ENCODE assay signal across 9 mouse cellular contexts in the genomic region with DNA sequence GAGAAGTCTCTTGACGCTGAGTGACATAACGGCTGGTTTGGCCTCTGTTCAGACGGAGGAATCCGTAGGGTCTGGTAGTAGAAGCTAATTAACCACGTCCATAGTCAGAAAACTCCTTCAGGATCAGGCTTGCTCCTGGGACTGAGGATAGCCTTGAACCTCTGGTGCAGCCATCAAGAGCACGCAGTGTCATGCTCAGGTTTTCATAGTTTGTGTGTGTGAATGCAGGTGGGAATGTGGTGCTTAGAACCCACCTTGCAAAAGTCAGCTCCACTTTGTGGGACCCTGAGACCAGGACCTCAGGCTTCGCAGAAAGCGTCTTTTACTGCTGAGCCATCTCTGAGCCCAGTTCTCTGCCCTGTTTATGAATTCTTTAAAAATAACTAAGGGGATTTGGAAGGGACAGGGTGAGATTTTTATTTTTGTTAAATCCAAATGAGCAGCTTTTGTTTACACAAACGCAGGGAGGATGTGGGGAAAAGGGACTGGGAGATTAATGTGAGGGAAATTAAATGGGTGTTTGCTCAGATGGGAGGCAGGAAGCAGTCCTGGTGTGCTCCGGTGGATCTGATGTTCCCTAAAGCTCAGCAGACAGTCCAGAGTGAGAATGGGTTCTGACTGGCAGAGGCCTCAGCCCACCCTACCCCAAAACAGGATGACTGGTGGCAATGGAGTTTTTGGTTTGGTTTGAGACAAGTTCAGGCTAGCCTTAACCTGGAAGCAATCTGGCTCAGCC. TPM values are rescaled to one million over a fixed set of nuclear protein-coding genes. Genes with fewer than 3 reads are reported as not detected.
DNase-seq lines count a peak whose midpoint lies in the region; ATAC-seq and TF ChIP-seq lines count a peak whose summit lies in the region.
"Had no signal": no experiment of that assay in that cellular context is flagged by ENCODE, and none has a peak within 500 bp of the region (broad histone marks: within the 10 kb centered on the region; RNA-seq: fewer than 3 reads in every experiment).

No protein-coding gene starts in this region.

- H3K9me3 ChIP-seq in midbrain, embryonic 14.5 days (ENCODE audit: control insufficient read depth, low read length): no peaks in the 10 kb centered on the region
- H3K9me3 ChIP-seq in midbrain, embryonic 16.5 days (replicated peaks; ENCODE audit: control insufficient read depth, low read length, poor library complexity, severe bottlenecking): no peaks in the 10 kb centered on the region
- H3K9me3 ChIP-seq in kidney, embryonic 15.5 days (replicated peaks): no peaks in the 10 kb centered on the region

- 0 out of 2 replicates have a peak overlapping the region, but pooled peaks have one; percentile 37 for H3K27ac ChIP-seq in midbrain, embryonic 14.5 days (replicated peaks; ENCODE audit: low read depth, low read length)
- H3K27ac ChIP-seq in midbrain, embryonic 16.5 days (ENCODE audit: low read length): no peak overlapping the region
- H3K27ac ChIP-seq in kidney, embryonic 15.5 days: peak overlapping the region; percentile 85
- peak overlapping the region; percentile 51 for H3K27ac ChIP-seq in small intestine, adult 2 months (ENCODE audit: insufficient read depth, low read depth, low read length)

- intact Hi-C loops in left cerebral cortex, postnatal 10 days (cut with DNase I): no loop called here

- no peaks in the 10 kb centered on the region for H3K27me3 ChIP-seq in midbrain, embryonic 14.5 days (ENCODE audit: control insufficient read depth, insufficient read depth, low read length)
- no peaks in the 10 kb centered on the region for H3K27me3 ChIP-seq in midbrain, embryonic 16.5 days (ENCODE audit: control insufficient read depth, insufficient read depth, low read depth, low read length)
- no peaks in the 10 kb centered on the region for H3K27me3 ChIP-seq in kidney, embryonic 15.5 days
- H3K27me3 ChIP-seq in small intestine, adult 2 months (ENCODE audit: control insufficient read depth, insufficient read depth, low read length): no peaks in the 10 kb centered on the region

- H3K4me2 ChIP-seq in midbrain, embryonic 14.5 days (ENCODE audit: low read length): no peak overlapping the region
- H3K4me2 ChIP-seq in midbrain, embryonic 16.5 days (ENCODE audit: low read length): no peak overlapping the region
- peak overlapping the region; percentile 78 for H3K4me2 ChIP-seq in kidney, embryonic 15.5 days

- DNase-seq in midbrain, embryonic 14.5 days: no peak
- DNase-seq in gastrocnemius, postnatal 10 days: peak; percentile 45
- no peak for DNase-seq in left cerebral cortex, adult 8-10 months (ENCODE audit: low spot score in 2 of 2)
- DNase-seq in left cerebral cortex, postnatal 10 days (ENCODE audit: extremely low spot score in 1 of 2, low spot score in 2 of 2): no peak
- no peak for DNase-seq in adrenal gland, adult 8-10 months

- H3K36me3 ChIP-seq in midbrain, embryonic 14.5 days (ENCODE audit: control insufficient read depth, insufficient read depth, low read length): peaks cover 22% of the 10 kb centered on the region
- 0 out of 2 replicates have a peak, but pooled peaks cover 3% of the 10 kb centered on the region for H3K36me3 ChIP-seq in midbrain, embryonic 16.5 days (ENCODE audit: control insufficient read depth, insufficient read depth, low read length)
- peaks cover 25% of the 10 kb centered on the region for H3K36me3 ChIP-seq in kidney, embryonic 15.5 days
- peaks cover 32% of the 10 kb centered on the region for H3K36me3 ChIP-seq in small intestine, adult 2 months (ENCODE audit: control insufficient read depth, insufficient read depth, low read length)

- 57% methylated on average over 10 of the region's 10 CpGs for WGBS in midbrain, embryonic 14.5 days
- WGBS in midbrain, embryonic 16.5 days: 59% methylated on average over 10 of the region's 10 CpGs
- 35% methylated on average over 10 of the region's 10 CpGs for WGBS in kidney, embryonic 15.5 days
- WGBS in small intestine, adult 2 months: 17% methylated on average over 10 of the region's 10 CpGs

- ATAC-seq in midbrain, embryonic 14.5 days (ENCODE audit: low FRiP score, low TSS enrichment): no peak
- no peak for ATAC-seq in midbrain, embryonic 16.5 days
- no peak for ATAC-seq in kidney, embryonic 15.5 days (replicated peaks; ENCODE audit: low FRiP score)

- TF ChIP-seq POLR2A in small intestine, adult 2 months (IDR thresholded peaks at IDR 0.05; ENCODE audit: low read depth, low read length): no peak

- no peak for TF ChIP-seq CTCF in small intestine, adult 2 months (IDR thresholded peaks at IDR 0.05; ENCODE audit: extremely low read depth, insufficient read length, insufficient replicate concordance, low read depth, low read length)

- H3K4me3 ChIP-seq in midbrain, embryonic 14.5 days (replicated peaks; ENCODE audit: low read depth, low read length): no peak overlapping the region
- H3K4me3 ChIP-seq in midbrain, embryonic 16.5 days (ENCODE audit: low read depth, low read length): no peak overlapping the region
- H3K4me3 ChIP-seq in kidney, embryonic 15.5 days (replicated peaks): peak overlapping the region; percentile 63
- H3K4me3 ChIP-seq in small intestine, adult 2 months (ENCODE audit: low read depth, low read length): peak overlapping the region; percentile 31

- no peak overlapping the region for H3K9ac ChIP-seq in midbrain, embryonic 14.5 days (replicated peaks; ENCODE audit: low read length)
- H3K9ac ChIP-seq in midbrain, embryonic 16.5 days (ENCODE audit: low read depth, low read length): no peak overlapping the region
- H3K9ac ChIP-seq in kidney, embryonic 15.5 days: no peak overlapping the region; the same call in 1 of the 2 replicates

- H3K4me1 ChIP-seq in midbrain, embryonic 14.5 days (ENCODE audit: control insufficient read depth, insufficient read depth, low read length): peaks cover 33% of the 10 kb centered on the region
- peaks cover 29% of the 10 kb centered on the region for H3K4me1 ChIP-seq in midbrain, embryonic 16.5 days (ENCODE audit: control insufficient read depth, insufficient read depth, low read length)
- peaks cover 66% of the 10 kb centered on the region for H3K4me1 ChIP-seq in kidney, embryonic 15.5 days
- H3K4me1 ChIP-seq in small intestine, adult 2 months (ENCODE audit: control insufficient read depth, insufficient read depth, insufficient read length, low read length): peaks cover 19% of the 10 kb centered on the region; the same call in 1 of the 2 replicates

RNA-seq across cellular contexts. Expression of gene Txnip, which starts 4.4 kb away (rescaled TPM):
- polyA plus RNA-seq in midbrain, embryonic 14.5 days (2014; fragmentation: Nextera tagmentation; extraction: Ambion mirVana): 45.0 and 60.1 TPM in 2 replicates
- polyA plus RNA-seq in midbrain, embryonic 16.5 days (2015; fragmentation: Nextera tagmentation; extraction: Ambion mirVana): 41.5 and 43.5 TPM in 2 replicates
- total RNA-seq in gastrocnemius, postnatal 10 days (2021): 100 to 1,000 TPM; 484 to 520 TPM
- polyA plus RNA-seq in kidney, embryonic 15.5 days (2015; fragmentation: Nextera tagmentation; extraction: Ambion mirVana): 144 and 153 TPM in 2 replicates
- polyA plus RNA-seq in small intestine, adult 2 months (2012; rRNA removed): 167 and 384 TPM in 2 replicates
- 10 to 100 TPM; 21.7 to 37.3 (median 26.8) TPM for total RNA-seq in left cerebral cortex, adult 8-10 months (2022)
- 10 to 100 TPM; 40.3 to 45.4 TPM for total RNA-seq in left cerebral cortex, postnatal 10 days (2021)
- 100 to 1,000 TPM; 374 to 825 (median 652) TPM for total RNA-seq in adrenal gland, adult 8-10 months (2022)

RNA-seq across cellular contexts. Expression of gene Gm16253, which starts 14.7 kb away (rescaled TPM):
- polyA plus RNA-seq in midbrain, embryonic 14.5 days (2014; fragmentation: Nextera tagmentation; extraction: Ambion mirVana): 0.43 and 0.45 TPM in 2 replicates
- 1.6 and 1.8 TPM in 2 replicates for polyA plus RNA-seq in midbrain, embryonic 16.5 days (2015; fragmentation: Nextera tagmentation; extraction: Ambion mirVana)
- 1 to 10 TPM in 1 of 2 experiments, under 1 TPM in 1; 0.70 to 1.1 TPM for total RNA-seq in gastrocnemius, postnatal 10 days (2021)
- polyA plus RNA-seq in kidney, embryonic 15.5 days (2015; fragmentation: Nextera tagmentation; extraction: Ambion mirVana): 2.1 TPM in 2 replicates
- polyA plus RNA-seq in small intestine, adult 2 months (2012; rRNA removed): not detected in 2 replicates
- total RNA-seq in left cerebral cortex, adult 8-10 months (2022): not detected
- not detected for total RNA-seq in left cerebral cortex, postnatal 10 days (2021)
- total RNA-seq in adrenal gland, adult 8-10 months (2022): not detected
- polyA plus RNA-seq: erythroblast, embryonic 14.5 days had no signal

RNA-seq across cellular contexts. Expression of gene Polr3gl, which starts 31.9 kb away (rescaled TPM):
- polyA plus RNA-seq in midbrain, embryonic 14.5 days (2014; fragmentation: Nextera tagmentation; extraction: Ambion mirVana): 14.8 and 17.1 TPM in 2 replicates
- 36.7 and 38.8 TPM in 2 replicates for polyA plus RNA-seq in midbrain, embryonic 16.5 days (2015; fragmentation: Nextera tagmentation; extraction: Ambion mirVana)
- total RNA-seq in gastrocnemius, postnatal 10 days (2021): 10 to 100 TPM; 32.1 to 32.7 TPM
- 38.1 and 39.8 TPM in 2 replicates for polyA plus RNA-seq in kidney, embryonic 15.5 days (2015; fragmentation: Nextera tagmentation; extraction: Ambion mirVana)
- 3.4 and 7.9 TPM in 2 replicates for polyA plus RNA-seq in small intestine, adult 2 months (2012; rRNA removed)
- 10 to 100 TPM; 22.8 to 26.6 (median 24.3) TPM for total RNA-seq in left cerebral cortex, adult 8-10 months (2022)
- total RNA-seq in left cerebral cortex, postnatal 10 days (2021): 10 to 100 TPM; 26.3 to 29.3 TPM
- total RNA-seq in adrenal gland, adult 8-10 months (2022): 10 to 100 TPM; 35.7 to 54.5 (median 40.0) TPM

RNA-seq across cellular contexts. Expression of gene Ankrd34a, which starts 34.3 kb away (rescaled TPM):
- 12.0 and 13.7 TPM in 2 replicates for polyA plus RNA-seq in midbrain, embryonic 14.5 days (2014; fragmentation: Nextera tagmentation; extraction: Ambion mirVana)
- 16.4 and 20.6 TPM in 2 replicates for polyA plus RNA-seq in midbrain, embryonic 16.5 days (2015; fragmentation: Nextera tagmentation; extraction: Ambion mirVana)
- total RNA-seq in gastrocnemius, postnatal 10 days (2021): 1 to 10 TPM in 1 of 2 experiments, under 1 TPM in 1; 0.96 to 1.9 TPM
- polyA plus RNA-seq in kidney, embryonic 15.5 days (2015; fragmentation: Nextera tagmentation; extraction: Ambion mirVana): 1.8 and 2.8 TPM in 2 replicates
- 0.44 and 0.63 TPM in 2 replicates for polyA plus RNA-seq in small intestine, adult 2 months (2012; rRNA removed)
- total RNA-seq in left cerebral cortex, adult 8-10 months (2022): 10 to 100 TPM; 60.4 to 65.0 (median 61.0) TPM
- 10 to 100 TPM; 56.6 to 57.0 TPM for total RNA-seq in left cerebral cortex, postnatal 10 days (2021)
- 1 to 10 TPM; 1.1 to 2.3 (median 1.7) TPM for total RNA-seq in adrenal gland, adult 8-10 months (2022)
- polyA plus RNA-seq: erythroblast, embryonic 14.5 days had no signal

RNA-seq across cellular contexts. Expression of gene Hfe2, which starts 37.1 kb away (rescaled TPM):
- polyA plus RNA-seq in midbrain, embryonic 14.5 days (2014; fragmentation: Nextera tagmentation; extraction: Ambion mirVana): 0.84 and 1.3 TPM in 2 replicates
- 1.8 and 2.4 TPM in 2 replicates for polyA plus RNA-seq in midbrain, embryonic 16.5 days (2015; fragmentation: Nextera tagmentation; extraction: Ambion mirVana)
- 100 to 1,000 TPM; 383 to 415 TPM for total RNA-seq in gastrocnemius, postnatal 10 days (2021)
- 1.1 and 1.8 TPM in 2 replicates for polyA plus RNA-seq in kidney, embryonic 15.5 days (2015; fragmentation: Nextera tagmentation; extraction: Ambion mirVana)
- polyA plus RNA-seq in small intestine, adult 2 months (2012; rRNA removed): 0.06 TPM in 1 of 2 replicates, not detected in the other
- total RNA-seq in left cerebral cortex, adult 8-10 months (2022): 1 to 10 TPM; 1.4 to 2.0 (median 1.7) TPM
- total RNA-seq in left cerebral cortex, postnatal 10 days (2021): under 1 TPM; 0.39 to 0.57 TPM
- total RNA-seq in adrenal gland, adult 8-10 months (2022): under 1 TPM in 1 of 4 experiments, not detected in 3; 0.27 TPM
- polyA plus RNA-seq: erythroblast, embryonic 14.5 days had no signal

Comparison
In these comparisons a context has a peak if more than half of its experiments do, and no peak if none do; other contexts are left out.
1. H3K4me3 ChIP-seq: peak in kidney, embryonic 15.5 days (single experiment) and small intestine, adult 2 months (single experiment); none in midbrain, embryonic 14.5 days (single experiment) and midbrain, embryonic 16.5 days (single experiment).
2. RNA of gene Txnip, which starts 4.4 kb away (total RNA-seq): 374 to 825 TPM in adrenal gland, adult 8-10 months and 484 to 520 TPM in gastrocnemius, postnatal 10 days; 40.3 to 45.4 TPM in left cerebral cortex, postnatal 10 days and 21.7 to 37.3 TPM in left cerebral cortex, adult 8-10 months; every median in the first group is over 4 times any median in the second.